Mouse (Mus musculus) megakaryocyte-erythroid progenitor cell, adult 5-6 weeks (primary cell): ENCODE results near the gene Rras. TPM values are rescaled to one million over a fixed set of nuclear protein-coding genes. Genes with fewer than 3 reads are reported as not detected.

Source experiments
- total RNA-seq, 2 experiments: library from RNA; stranded (forward) in 1 of 2; stranded (reverse) in 1 of 2; fragments of 200-1000, 215-1000 nt in 1 of 2; fragments of >200 nt in 1 of 2; fragmentation: Nextera tagmentation in 1 of 2; gene quantifications; 2 replicates each; pipeline ENCODE4 v1.2.3; 2014 to 2017

Rras gene
- total RNA-seq, 2 experiments from 2014 or later: 1.6 to 1.7 TPM

Other genes starting within 250 kb of the Rras start
Only the 30 nearest of the 35 such genes appear.
- gene Akt1s1, start 169.0 kb upstream of the Rras start, total RNA-seq (2014; fragmentation: Nextera tagmentation): 21.1 and 23.7 TPM in 2 replicates
- 19.2 and 24.5 TPM in 2 replicates for gene Akt1s1, start 169.0 kb upstream of the Rras start, total RNA-seq (2017)
- gene Tbc1d17, start 168.9 kb upstream of the Rras start, total RNA-seq (2014; fragmentation: Nextera tagmentation): 26.7 and 61.9 TPM in 2 replicates
- gene Tbc1d17, start 168.9 kb upstream of the Rras start, total RNA-seq (2017): 13.7 and 49.6 TPM in 2 replicates
- gene Pnkp, start 160.8 kb upstream of the Rras start, total RNA-seq (2014; fragmentation: Nextera tagmentation): 25.2 and 58.9 TPM in 2 replicates
- gene Pnkp, start 160.8 kb upstream of the Rras start, total RNA-seq (2017): 18.4 and 30.5 TPM in 2 replicates
- 79.6 and 88.8 TPM in 2 replicates for gene Ptov1, start 148.2 kb upstream of the Rras start, total RNA-seq (2014; fragmentation: Nextera tagmentation)
- 19.6 and 40.9 TPM in 2 replicates for gene Ptov1, start 148.2 kb upstream of the Rras start, total RNA-seq (2017)
- gene Med25, start 125.2 kb upstream of the Rras start, total RNA-seq (2014; fragmentation: Nextera tagmentation): 42.0 and 71.7 TPM in 2 replicates
- 12.1 and 18.1 TPM in 2 replicates for gene Med25, start 125.2 kb upstream of the Rras start, total RNA-seq (2017)
- 12.0 and 19.8 TPM in 2 replicates for gene Fuz, start 121.9 kb upstream of the Rras start, total RNA-seq (2014; fragmentation: Nextera tagmentation)
- 14.2 and 18.3 TPM in 2 replicates for gene Fuz, start 121.9 kb upstream of the Rras start, total RNA-seq (2017)
- gene Ap2a1, start 88.5 kb upstream of the Rras start, total RNA-seq (2014; fragmentation: Nextera tagmentation): 95.3 and 104 TPM in 2 replicates
- 23.8 and 37.1 TPM in 2 replicates for gene Ap2a1, start 88.5 kb upstream of the Rras start, total RNA-seq (2017)
- not detected in 2 replicates for gene Tsks, start 74.8 kb upstream of the Rras start, total RNA-seq (2014; fragmentation: Nextera tagmentation)
- gene Tsks, start 74.8 kb upstream of the Rras start, total RNA-seq (2017): not detected in 2 replicates
- 4.1 and 11.5 TPM in 2 replicates for gene Cpt1c, start 43.1 kb upstream of the Rras start, total RNA-seq (2014; fragmentation: Nextera tagmentation)
- 0.91 and 1.3 TPM in 2 replicates for gene Cpt1c, start 43.1 kb upstream of the Rras start, total RNA-seq (2017)
- gene Prmt1, start 31.4 kb upstream of the Rras start, total RNA-seq (2014; fragmentation: Nextera tagmentation): 160 and 230 TPM in 2 replicates
- 132 and 171 TPM in 2 replicates for gene Prmt1, start 31.4 kb upstream of the Rras start, total RNA-seq (2017)
- gene Irf3, start 20.3 kb upstream of the Rras start, total RNA-seq (2014; fragmentation: Nextera tagmentation): 80.4 and 150 TPM in 2 replicates
- 84.3 and 104 TPM in 2 replicates for gene Irf3, start 20.3 kb upstream of the Rras start, total RNA-seq (2017)
- 37.2 and 42.7 TPM in 2 replicates for gene Bcl2l12, start 19.2 kb upstream of the Rras start, total RNA-seq (2014; fragmentation: Nextera tagmentation)
- gene Bcl2l12, start 19.2 kb upstream of the Rras start, total RNA-seq (2017): 15.5 and 25.6 TPM in 2 replicates
- 33.0 and 46.3 TPM in 2 replicates for gene Scaf1, start 1.6 kb upstream of the Rras start, total RNA-seq (2014; fragmentation: Nextera tagmentation)
- 7.2 and 10.2 TPM in 2 replicates for gene Scaf1, start 1.6 kb upstream of the Rras start, total RNA-seq (2017)
- gene Prr12, start 34.9 kb downstream of the Rras start, total RNA-seq (2014; fragmentation: Nextera tagmentation): 26.6 and 28.7 TPM in 2 replicates
- 1.9 and 2.1 TPM in 2 replicates for gene Prr12, start 34.9 kb downstream of the Rras start, total RNA-seq (2017)
- 27.8 and 55.1 TPM in 2 replicates for gene Nosip, start 44.5 kb downstream of the Rras start, total RNA-seq (2014; fragmentation: Nextera tagmentation)
- gene Nosip, start 44.5 kb downstream of the Rras start, total RNA-seq (2017): 40.9 and 48.3 TPM in 2 replicates
- 4.3 and 4.7 TPM in 2 replicates for gene Prrg2, start 44.7 kb downstream of the Rras start, total RNA-seq (2014; fragmentation: Nextera tagmentation)
- 3.5 and 6.2 TPM in 2 replicates for gene Prrg2, start 44.7 kb downstream of the Rras start, total RNA-seq (2017)
- 7.6 and 15.6 TPM in 2 replicates for gene Rcn3, start 74.3 kb downstream of the Rras start, total RNA-seq (2014; fragmentation: Nextera tagmentation)
- 16.7 and 23.0 TPM in 2 replicates for gene Rcn3, start 74.3 kb downstream of the Rras start, total RNA-seq (2017)
- 0.82 TPM in 1 of 2 replicates, not detected in the other for gene Fcgrt, start 85.9 kb downstream of the Rras start, total RNA-seq (2014; fragmentation: Nextera tagmentation)
- gene Fcgrt, start 85.9 kb downstream of the Rras start, total RNA-seq (2017): 1.1 and 1.8 TPM in 2 replicates
- 3,773 and 4,118 TPM in 2 replicates for gene Rps11, start 106.5 kb downstream of the Rras start, total RNA-seq (2014; fragmentation: Nextera tagmentation)
- gene Rps11, start 106.5 kb downstream of the Rras start, total RNA-seq (2017): 1,409 and 1,705 TPM in 2 replicates
- 4,705 and 4,844 TPM in 2 replicates for gene Rpl13a, start 110.8 kb downstream of the Rras start, total RNA-seq (2014; fragmentation: Nextera tagmentation)
- gene Rpl13a, start 110.8 kb downstream of the Rras start, total RNA-seq (2017): 4,178 and 4,889 TPM in 2 replicates
- gene Gm45713, start 118.3 kb downstream of the Rras start, total RNA-seq (2014; fragmentation: Nextera tagmentation): not detected in 2 replicates
- 0.61 TPM in 1 of 2 replicates, not detected in the other for gene Gm45713, start 118.3 kb downstream of the Rras start, total RNA-seq (2017)
- 35.8 and 48.2 TPM in 2 replicates for gene Flt3l, start 118.5 kb downstream of the Rras start, total RNA-seq (2014; fragmentation: Nextera tagmentation)
- gene Flt3l, start 118.5 kb downstream of the Rras start, total RNA-seq (2017): 8.5 and 23.5 TPM in 2 replicates
- gene Pih1d1, start 136.3 kb downstream of the Rras start, total RNA-seq (2014; fragmentation: Nextera tagmentation): 135 and 148 TPM in 2 replicates
- 39.0 and 61.3 TPM in 2 replicates for gene Pih1d1, start 136.3 kb downstream of the Rras start, total RNA-seq (2017)
- gene Aldh16a1, start 136.6 kb downstream of the Rras start, total RNA-seq (2014; fragmentation: Nextera tagmentation): 69.0 and 84.8 TPM in 2 replicates
- 19.1 and 22.1 TPM in 2 replicates for gene Aldh16a1, start 136.6 kb downstream of the Rras start, total RNA-seq (2017)
- gene Slc17a7, start 146.0 kb downstream of the Rras start, total RNA-seq (2014; fragmentation: Nextera tagmentation): not detected in 2 replicates
- gene Slc17a7, start 146.0 kb downstream of the Rras start, total RNA-seq (2017): not detected in 2 replicates
- not detected in 2 replicates for gene Gfy, start 161.6 kb downstream of the Rras start, total RNA-seq (2014; fragmentation: Nextera tagmentation)
- 1.9 TPM in 1 of 2 replicates, not detected in the other for gene Gfy, start 161.6 kb downstream of the Rras start, total RNA-seq (2017)
- not detected in 2 replicates for gene Pth2, start 163.0 kb downstream of the Rras start, total RNA-seq (2014; fragmentation: Nextera tagmentation)
- gene Pth2, start 163.0 kb downstream of the Rras start, total RNA-seq (2017): not detected in 2 replicates
- gene Ccdc155, start 186.9 kb downstream of the Rras start, total RNA-seq (2014; fragmentation: Nextera tagmentation): 0.89 and 2.0 TPM in 2 replicates
- 0.52 and 1.1 TPM in 2 replicates for gene Ccdc155, start 186.9 kb downstream of the Rras start, total RNA-seq (2017)
- gene Dkkl1, start 194.2 kb downstream of the Rras start, total RNA-seq (2014; fragmentation: Nextera tagmentation): 32.2 and 40.5 TPM in 2 replicates
- gene Dkkl1, start 194.2 kb downstream of the Rras start, total RNA-seq (2017): 16.4 and 32.1 TPM in 2 replicates
- gene Tead2, start 197.8 kb downstream of the Rras start, total RNA-seq (2014; fragmentation: Nextera tagmentation): not detected in 2 replicates
- not detected in 2 replicates for gene Tead2, start 197.8 kb downstream of the Rras start, total RNA-seq (2017)